Mouse (Mus musculus): ENCODE data around the gene Ermp1. TPM values are rescaled to one million over a fixed set of nuclear protein-coding genes. Genes with fewer than 3 reads are reported as not detected.

The Ermp1 gene
- polyA plus RNA-seq, 1 experiment from 2014 or later, result 21.5 TPM

GRCm38 (mm10) chr19:29659705-29660104, 11.5 kb upstream of the Ermp1 start:
- H3K9ac ChIP-seq, result no peak overlapping the region
- no peak overlapping the region for H3K4me3 ChIP-seq
- H3K36me3 ChIP-seq, result no peaks in the 10 kb centered on the region
- H3K4me1 ChIP-seq, result peaks cover 11% of the 10 kb centered on the region; the same call in 1 of the 2 replicates
- WGBS, result 54% methylated on average over 6 of the region's 6 CpGs
- ATAC-seq (ENCODE audit: insufficient number of reproducible peaks, low FRiP score, low TSS enrichment, low read depth), result no peak
- H3K27ac ChIP-seq, result no peak overlapping the region
- no peak overlapping the region for H3K4me2 ChIP-seq
- no peaks in the 10 kb centered on the region for H3K27me3 ChIP-seq
- H3K9me3 ChIP-seq, result no peaks in the 10 kb centered on the region

DNA sequence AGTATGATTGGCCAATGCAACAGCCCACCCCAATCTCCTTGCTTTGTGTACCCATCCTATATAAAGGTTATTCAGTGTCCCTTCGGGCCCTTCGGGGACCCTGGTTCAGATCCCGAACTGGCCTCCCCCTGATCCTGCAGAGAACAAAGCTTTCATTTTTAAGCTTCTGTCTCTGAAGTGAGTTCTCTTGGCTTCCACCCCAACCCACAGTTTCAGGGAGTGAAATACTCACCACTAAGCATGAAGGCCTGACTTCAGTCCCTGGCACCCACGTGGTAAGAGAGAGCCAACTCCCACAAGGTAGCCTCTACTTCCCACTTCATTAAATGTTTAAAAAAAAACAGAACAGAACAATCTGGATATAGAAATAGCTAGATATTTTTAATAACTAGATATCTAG, 10.6 kb upstream of the Ermp1 start:
- WGBS, result 80% methylated on average over 4 of the region's 4 CpGs
- Histone ChIP-seq H3K27ac (no peak overlapping the region), H3K4me3 (no peak overlapping the region), H3K9me3 (no peaks in the 10 kb centered on the region), H3K4me2 (no peak overlapping the region), H3K9ac (no peak overlapping the region), H3K27me3 (no peaks in the 10 kb centered on the region), H3K4me1 (peaks cover 11% of the 10 kb centered on the region; the same call in 1 of the 2 replicates), H3K36me3 (no peaks in the 10 kb centered on the region)
- ATAC-seq (ENCODE audit: insufficient number of reproducible peaks, low FRiP score, low TSS enrichment, low read depth), result no peak

GRCm38 (mm10) chr19:29657558-29657957, 9.3 kb upstream of the Ermp1 start:
- H3K9me3 ChIP-seq, result no peaks in the 10 kb centered on the region
- ATAC-seq (ENCODE audit: insufficient number of reproducible peaks, low FRiP score, low TSS enrichment, low read depth), result no peak
- peaks cover 16% of the 10 kb centered on the region; the same call in 1 of the 2 replicates for H3K4me1 ChIP-seq
- no peak overlapping the region for H3K4me3 ChIP-seq
- 90% methylated on average over 2 of the region's 2 CpGs for WGBS
- no peaks in the 10 kb centered on the region for H3K27me3 ChIP-seq
- H3K27ac ChIP-seq, result no peak overlapping the region
- no peak overlapping the region for H3K9ac ChIP-seq
- no peaks in the 10 kb centered on the region for H3K36me3 ChIP-seq
- no peak overlapping the region for H3K4me2 ChIP-seq

- Histone ChIP-seq H3K9ac (no peak overlapping the region), H3K9me3 (no peaks in the 10 kb centered on the region), H3K27me3 (no peaks in the 10 kb centered on the region), H3K4me2 (no peak overlapping the region), H3K4me1 (peaks cover 16% of the 10 kb centered on the region; the same call in 1 of the 2 replicates), H3K36me3 (no peaks in the 10 kb centered on the region), H3K4me3 (no peak overlapping the region), H3K27ac (no peak overlapping the region; the same call in 1 of the 2 replicates)
- WGBS, result 45% methylated on average over 3 of the region's 3 CpGs
- no peak for ATAC-seq (ENCODE audit: insufficient number of reproducible peaks, low FRiP score, low TSS enrichment, low read depth)
Measured at GRCm38 (mm10) chr19:29657033-29657432, 8.8 kb upstream of the Ermp1 start.

DNA sequence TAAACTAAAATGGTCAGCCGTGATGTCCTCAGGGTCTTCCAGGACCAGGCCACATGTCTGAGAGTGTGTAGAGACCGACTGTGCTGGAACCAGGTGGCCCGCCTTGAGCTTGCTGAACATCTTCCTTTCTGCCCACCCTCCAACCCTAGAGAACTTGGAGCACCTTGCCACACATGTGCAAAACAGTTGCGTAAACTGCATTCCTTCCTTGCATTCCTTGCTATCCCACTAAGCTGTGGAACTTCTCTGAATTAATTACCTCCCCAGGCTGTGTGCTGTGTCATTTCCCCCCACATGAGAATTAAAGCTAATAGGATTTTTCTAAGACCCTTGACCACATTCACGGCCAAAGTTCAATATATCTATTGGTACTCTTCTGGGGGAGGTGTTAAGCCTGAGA, 8.4 kb upstream of the Ermp1 start:
- Histone ChIP-seq H3K9ac (no peak overlapping the region), H3K36me3 (no peaks in the 10 kb centered on the region), H3K4me1 (peaks cover 16% of the 10 kb centered on the region; the same call in 1 of the 2 replicates), H3K27ac (no peak overlapping the region; the same call in 1 of the 2 replicates), H3K27me3 (no peaks in the 10 kb centered on the region), H3K4me2 (no peak overlapping the region), H3K4me3 (no peak overlapping the region), H3K9me3 (no peaks in the 10 kb centered on the region)
- no peak for ATAC-seq (ENCODE audit: insufficient number of reproducible peaks, low FRiP score, low TSS enrichment, low read depth)
- WGBS, result 57% methylated on average over 5 of the region's 5 CpGs

- Histone ChIP-seq H3K36me3 (no peaks in the 10 kb centered on the region), H3K9me3 (no peaks in the 10 kb centered on the region), H3K4me2 (no peak overlapping the region), H3K4me1 (peaks cover 16% of the 10 kb centered on the region; the same call in 1 of the 2 replicates), H3K4me3 (no peak overlapping the region), H3K27ac (no peak overlapping the region), H3K9ac (no peak overlapping the region), H3K27me3 (no peaks in the 10 kb centered on the region)
- WGBS, result 73% methylated on average over 4 of the region's 4 CpGs
- ATAC-seq (ENCODE audit: insufficient number of reproducible peaks, low FRiP score, low TSS enrichment, low read depth), result no peak
Measured at GRCm38 (mm10) chr19:29656029-29656428, 7.8 kb upstream of the Ermp1 start.

- no peak overlapping the region for H3K27ac ChIP-seq
- H3K9me3 ChIP-seq, result no peaks in the 10 kb centered on the region
- peaks cover 16% of the 10 kb centered on the region; the same call in 1 of the 2 replicates for H3K4me1 ChIP-seq
- H3K4me3 ChIP-seq, result no peak overlapping the region
- H3K27me3 ChIP-seq, result no peaks in the 10 kb centered on the region
- H3K9ac ChIP-seq, result no peak overlapping the region
- ATAC-seq (ENCODE audit: insufficient number of reproducible peaks, low FRiP score, low TSS enrichment, low read depth), result no peak
- 22% methylated on average over 6 of the region's 6 CpGs for WGBS
- no peaks in the 10 kb centered on the region for H3K36me3 ChIP-seq
- no peak overlapping the region for H3K4me2 ChIP-seq
Measured at GRCm38 (mm10) chr19:29655148-29655547, 6.9 kb upstream of the Ermp1 start.

DNA sequence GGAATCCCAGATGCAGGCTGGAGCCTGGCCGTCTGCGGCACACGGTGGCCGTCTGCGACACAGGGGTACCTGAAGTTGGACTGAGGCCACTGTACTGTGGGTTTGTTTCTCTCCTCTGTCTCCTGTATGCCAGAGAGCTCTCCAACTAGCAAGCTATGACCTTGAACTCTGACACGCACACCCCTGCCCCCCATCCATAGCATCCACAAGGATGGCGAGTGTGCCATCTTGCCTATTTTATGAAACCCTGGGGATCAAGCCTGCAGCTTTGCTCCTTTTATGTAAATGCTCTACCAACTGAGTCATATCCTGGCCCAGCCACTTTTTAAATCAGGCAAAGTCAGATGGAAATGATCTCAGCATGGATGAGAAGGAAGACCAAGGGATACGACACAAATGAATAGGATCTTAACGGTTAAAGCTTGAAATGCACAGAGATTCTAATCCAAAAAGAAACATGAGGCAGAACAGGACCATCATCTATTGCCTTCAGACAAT, 5.6 kb upstream of the Ermp1 start:
- no peaks in the 10 kb centered on the region for H3K27me3 ChIP-seq
- ATAC-seq (ENCODE audit: insufficient number of reproducible peaks, low FRiP score, low TSS enrichment, low read depth), result no peak
- 57% methylated on average over 9 of the region's 9 CpGs for WGBS

GRCm38 (mm10) chr19:29649683-29650082, 1.5 kb upstream of the Ermp1 start:
- Histone ChIP-seq H3K27ac (no peak overlapping the region), H3K4me1 (peaks cover 8% of the 10 kb centered on the region), H3K9ac (no peak overlapping the region), H3K4me2 (no peak overlapping the region), H3K4me3 (no peak overlapping the region), H3K36me3 (peaks cover 5% of the 10 kb centered on the region; the same call in 1 of the 2 replicates), H3K27me3 (no peaks in the 10 kb centered on the region), H3K9me3 (no peaks in the 10 kb centered on the region)
- 81% methylated on average over 1 of the region's 1 CpGs for WGBS
- no peak for ATAC-seq (ENCODE audit: insufficient number of reproducible peaks, low FRiP score, low TSS enrichment, low read depth)

More for the DNA sequence above, 5.6 kb upstream of the Ermp1 start:
- H3K4me1 ChIP-seq, result peaks cover 16% of the 10 kb centered on the region; the same call in 1 of the 2 replicates
- H3K27ac ChIP-seq, result no peak overlapping the region
- no peaks in the 10 kb centered on the region for H3K9me3 ChIP-seq
- no peaks in the 10 kb centered on the region for H3K36me3 ChIP-seq
- no peak overlapping the region for H3K4me3 ChIP-seq
- no peak overlapping the region for H3K9ac ChIP-seq
- H3K4me2 ChIP-seq, result no peak overlapping the region

- Histone ChIP-seq H3K27me3 (no peaks in the 10 kb centered on the region), H3K4me1 (peaks cover 5% of the 10 kb centered on the region), H3K4me2 (peak overlapping the region; percentile 61), H3K9me3 (no peaks in the 10 kb centered on the region), H3K9ac (no peak overlapping the region), H3K4me3 (peak overlapping the region; percentile 88), H3K27ac (no peak overlapping the region), H3K36me3 (peaks cover 6% of the 10 kb centered on the region; the same call in 1 of the 2 replicates)
- 24% methylated on average over 4 of the region's 4 CpGs for WGBS
- no peak for ATAC-seq (ENCODE audit: insufficient number of reproducible peaks, low FRiP score, low TSS enrichment, low read depth)
Measured at GRCm38 (mm10) chr19:29648550-29648914, 317 bp upstream of the Ermp1 start.

DNA sequence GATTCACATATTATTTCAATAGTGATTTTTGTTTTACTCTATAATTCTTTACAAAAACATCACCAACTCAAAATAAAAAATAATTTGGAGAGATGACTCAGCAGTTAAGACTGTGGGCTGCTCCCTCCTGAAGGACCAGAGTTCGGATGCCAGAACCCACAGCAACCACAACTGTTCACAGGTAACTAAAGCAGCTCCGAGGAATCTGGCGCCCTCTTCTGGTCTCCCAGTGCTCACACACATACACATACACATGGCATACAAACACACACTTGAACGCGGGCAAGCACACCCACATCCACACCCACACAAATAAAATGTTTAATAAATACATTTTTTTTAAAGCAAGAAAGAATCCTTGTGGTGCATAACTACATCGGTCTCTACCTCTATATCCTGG, 3.5 kb downstream of the Ermp1 start:
- Histone ChIP-seq H3K27me3 (no peaks in the 10 kb centered on the region), H3K27ac (no peak overlapping the region), H3K9me3 (no peaks in the 10 kb centered on the region), H3K4me2 (no peak overlapping the region), H3K4me3 (no peak overlapping the region), H3K36me3 (peaks cover 6% of the 10 kb centered on the region; the same call in 1 of the 2 replicates), H3K9ac (no peak overlapping the region), H3K4me1 (peaks cover 14% of the 10 kb centered on the region)
- no peak for ATAC-seq (ENCODE audit: insufficient number of reproducible peaks, low FRiP score, low TSS enrichment, low read depth)
- 95% methylated on average over 6 of the region's 6 CpGs for whole genome bisulfite sequencing

GRCm38 (mm10) chr19:29643194-29643922, 4.9 kb downstream of the Ermp1 start:
- no peak overlapping the region for H3K4me2 ChIP-seq
- peaks cover 6% of the 10 kb centered on the region; the same call in 1 of the 2 replicates for H3K36me3 ChIP-seq
- H3K9me3 ChIP-seq, result no peaks in the 10 kb centered on the region
- H3K27me3 ChIP-seq, result no peaks in the 10 kb centered on the region
- no peak overlapping the region for H3K4me3 ChIP-seq
- WGBS, result 79% methylated on average over 11 of the region's 11 CpGs
- H3K27ac ChIP-seq, result no peak overlapping the region
- no peak for ATAC-seq (ENCODE audit: insufficient number of reproducible peaks, low FRiP score, low TSS enrichment, low read depth)
- H3K9ac ChIP-seq, result no peak overlapping the region
- peaks cover 12% of the 10 kb centered on the region for H3K4me1 ChIP-seq
